Mouse (Mus musculus): ENCODE results near the gene Fbxo4. TPM values are rescaled to one million over a fixed set of nuclear protein-coding genes. Genes with fewer than 3 reads are reported as not detected.
A peak's percentile ranks its signal among the peaks of the same experiment; 100 is the strongest.

The Fbxo4 gene
- polyA plus RNA-seq, 2 experiments, result 2.0 to 2.8 TPM

DNA sequence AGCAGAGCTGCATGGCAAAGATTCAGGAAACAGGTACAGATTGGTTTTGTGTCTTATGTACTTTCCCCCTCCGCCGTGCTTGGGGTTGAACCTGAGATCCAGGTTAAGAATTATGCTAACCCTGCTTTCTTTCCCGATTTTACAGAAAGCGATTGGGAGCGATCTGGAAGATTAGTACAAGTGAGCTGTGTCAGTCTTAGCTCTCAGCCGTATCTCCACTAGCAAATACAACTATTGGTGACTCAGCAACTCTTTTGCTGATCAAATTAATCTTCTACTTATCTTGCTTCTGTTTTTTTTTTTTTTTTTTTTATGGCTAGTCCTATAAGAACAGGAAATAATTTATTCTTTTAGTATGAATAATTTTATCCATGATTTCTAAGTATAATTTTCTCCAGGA, 9.2 kb downstream of the Fbxo4 start:
- no peaks in the 10 kb centered on the region for H3K9me3 ChIP-seq (ENCODE audit: control insufficient read depth, low read length)
- H3K27me3 ChIP-seq (ENCODE audit: control insufficient read depth, insufficient read depth, low read length), result no peaks in the 10 kb centered on the region
- no peak overlapping the region for H3K4me3 ChIP-seq (ENCODE audit: insufficient read depth in 1 of 2, low read depth in 2 of 2, low read length in 2 of 2)
- H3K36me3 ChIP-seq (replicated peaks; ENCODE audit: control insufficient read depth, insufficient read depth, low read depth), result no peaks in the 10 kb centered on the region
- no peak overlapping the region for H3K9ac ChIP-seq (replicated peaks)
- no peak for DNase-seq (ENCODE audit: low read depth in 3 of 3, low spot score in 3 of 3)
- H3K4me2 ChIP-seq (ENCODE audit: low read depth), result no peak overlapping the region
- H3K4me1 ChIP-seq (replicated peaks; ENCODE audit: control insufficient read depth in 2 of 2, insufficient read depth in 2 of 2, low read length in 1 of 2), result no peaks in the 10 kb centered on the region
- no peak overlapping the region for H3K27ac ChIP-seq
- no peak for ATAC-seq (ENCODE audit: insufficient read depth)
- no peak for TF ChIP-seq EP300 (IDR thresholded peaks at IDR 0.05; ENCODE audit: low read depth)
- TF ChIP-seq CTCF (IDR thresholded peaks at IDR 0.05; ENCODE audit: low read depth), result no peak
- WGBS (ENCODE audit: insufficient replicate concordance), result 85% methylated on average over 6 of the region's 6 CpGs

GRCm38 (mm10) chr15:3969743-3970142, 9.6 kb downstream of the Fbxo4 start:
- no peak for ATAC-seq (ENCODE audit: insufficient read depth)
- DNase-seq (ENCODE audit: low read depth in 3 of 3, low spot score in 3 of 3), result no peak
- Histone ChIP-seq H3K9ac (replicated peaks) (no peak overlapping the region), H3K36me3 (replicated peaks; ENCODE audit: control insufficient read depth, insufficient read depth, low read depth) (no peaks in the 10 kb centered on the region), H3K4me3 (ENCODE audit: insufficient read depth in 1 of 2, low read depth in 2 of 2, low read length in 2 of 2) (no peak overlapping the region), H3K27ac (no peak overlapping the region), H3K4me1 (replicated peaks; ENCODE audit: control insufficient read depth in 2 of 2, insufficient read depth in 2 of 2, low read length in 1 of 2) (no peaks in the 10 kb centered on the region), H3K27me3 (ENCODE audit: control insufficient read depth, insufficient read depth, low read length) (no peaks in the 10 kb centered on the region), H3K9me3 (ENCODE audit: control insufficient read depth, low read length) (no peaks in the 10 kb centered on the region), H3K4me2 (ENCODE audit: low read depth) (no peak overlapping the region)
- WGBS (ENCODE audit: insufficient replicate concordance), result 69% methylated on average over 14 of the region's 14 CpGs
- TF ChIP-seq EP300 (IDR thresholded peaks at IDR 0.05; ENCODE audit: low read depth) (no peak), CTCF (IDR thresholded peaks at IDR 0.05; ENCODE audit: low read depth) (no peak)

DNA sequence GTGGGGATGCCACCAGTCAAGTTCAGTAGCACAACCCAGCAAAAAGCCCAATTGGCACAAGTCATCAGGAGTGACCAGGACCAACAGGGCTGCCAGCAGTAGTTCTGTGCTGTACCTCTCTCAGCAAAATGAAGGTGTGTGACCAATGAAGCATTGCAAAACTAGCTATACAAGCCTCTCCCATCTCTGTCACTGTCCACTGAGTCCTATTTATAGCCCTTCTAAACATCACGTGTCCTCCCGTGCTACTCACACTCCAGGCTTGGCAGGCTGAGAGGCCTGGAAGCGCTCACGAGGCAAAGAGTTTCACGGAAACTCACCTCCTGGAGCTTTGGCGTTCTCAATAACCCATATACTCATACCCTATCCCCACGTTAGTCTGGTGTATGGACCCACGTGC, 17.1 kb downstream of the Fbxo4 start:
- no peak overlapping the region for H3K27ac ChIP-seq
- no peaks in the 10 kb centered on the region for H3K9me3 ChIP-seq (ENCODE audit: control insufficient read depth, low read length)
- H3K36me3 ChIP-seq (replicated peaks; ENCODE audit: control insufficient read depth, insufficient read depth, low read depth), result no peaks in the 10 kb centered on the region
- no peaks in the 10 kb centered on the region for H3K27me3 ChIP-seq (ENCODE audit: control insufficient read depth, insufficient read depth, low read length)
- H3K4me2 ChIP-seq (ENCODE audit: low read depth), result no peak overlapping the region
- no peaks in the 10 kb centered on the region for H3K4me1 ChIP-seq (replicated peaks; ENCODE audit: control insufficient read depth in 2 of 2, insufficient read depth in 2 of 2, low read length in 1 of 2)
- no peak overlapping the region for H3K9ac ChIP-seq (replicated peaks)
- no peak for ATAC-seq (ENCODE audit: insufficient read depth)
- DNase-seq (ENCODE audit: low read depth in 3 of 3, low spot score in 3 of 3), result no peak
- no peak for TF ChIP-seq CTCF (IDR thresholded peaks at IDR 0.05; ENCODE audit: low read depth)
- no peak for TF ChIP-seq EP300 (IDR thresholded peaks at IDR 0.05; ENCODE audit: low read depth)
- WGBS (ENCODE audit: insufficient replicate concordance), result 67% methylated on average over 8 of the region's 8 CpGs
- H3K4me3 ChIP-seq (ENCODE audit: insufficient read depth in 1 of 2, low read depth in 2 of 2, low read length in 2 of 2), result no peak overlapping the region

- no peak overlapping the region for H3K4me3 ChIP-seq (ENCODE audit: insufficient read depth in 1 of 2, low read depth in 2 of 2, low read length in 2 of 2)
- H3K36me3 ChIP-seq (replicated peaks; ENCODE audit: control insufficient read depth, insufficient read depth, low read depth), result no peaks in the 10 kb centered on the region
- ATAC-seq (ENCODE audit: insufficient read depth) (no peak), DNase-seq (ENCODE audit: low read depth in 3 of 3, low spot score in 3 of 3) (no peak)
- H3K27me3 ChIP-seq (ENCODE audit: control insufficient read depth, insufficient read depth, low read length), result no peaks in the 10 kb centered on the region
- 67% methylated on average over 1 of the region's 1 CpGs for WGBS (ENCODE audit: insufficient replicate concordance)
- H3K4me2 ChIP-seq (ENCODE audit: low read depth), result no peak overlapping the region
- TF ChIP-seq EP300 (IDR thresholded peaks at IDR 0.05; ENCODE audit: low read depth) (no peak), CTCF (IDR thresholded peaks at IDR 0.05; ENCODE audit: low read depth) (no peak)
- no peaks in the 10 kb centered on the region for H3K9me3 ChIP-seq (ENCODE audit: control insufficient read depth, low read length)
- H3K9ac ChIP-seq (replicated peaks), result no peak overlapping the region
- no peak overlapping the region for H3K27ac ChIP-seq
- no peaks in the 10 kb centered on the region for H3K4me1 ChIP-seq (replicated peaks; ENCODE audit: control insufficient read depth in 2 of 2, insufficient read depth in 2 of 2, low read length in 1 of 2)
Measured at GRCm38 (mm10) chr15:3960094-3960493, 19.3 kb downstream of the Fbxo4 start.

DNA sequence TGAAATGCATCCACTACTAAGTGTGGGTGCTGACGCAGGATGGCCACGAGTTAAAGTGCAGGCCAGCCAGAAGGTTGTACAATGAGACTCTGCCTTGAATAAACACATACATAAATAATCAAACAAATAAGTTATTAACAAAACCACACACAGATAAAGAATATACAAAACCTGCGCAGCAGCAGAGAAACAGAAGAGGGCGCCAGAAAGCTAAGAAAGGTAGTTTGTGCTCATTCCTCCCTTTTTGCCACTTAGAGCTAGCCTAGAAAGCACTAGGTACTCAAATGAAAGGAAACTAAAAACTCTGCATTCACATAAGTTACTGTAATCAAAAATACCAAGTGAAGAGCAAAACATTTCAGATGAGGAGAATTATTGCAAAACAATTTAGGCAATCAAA, 21.4 kb downstream of the Fbxo4 start:
- TF ChIP-seq EP300 (IDR thresholded peaks at IDR 0.05; ENCODE audit: low read depth) (no peak), CTCF (IDR thresholded peaks at IDR 0.05; ENCODE audit: low read depth) (peak; percentile 40)
- ATAC-seq (ENCODE audit: insufficient read depth) (no peak), DNase-seq (ENCODE audit: low read depth in 3 of 3, low spot score in 3 of 3) (no peak)
- Histone ChIP-seq H3K4me1 (replicated peaks; ENCODE audit: control insufficient read depth in 2 of 2, insufficient read depth in 2 of 2, low read length in 1 of 2) (no peaks in the 10 kb centered on the region), H3K9ac (replicated peaks) (no peak overlapping the region), H3K27ac (no peak overlapping the region), H3K4me3 (ENCODE audit: insufficient read depth in 1 of 2, low read depth in 2 of 2, low read length in 2 of 2) (no peak overlapping the region), H3K36me3 (replicated peaks; ENCODE audit: control insufficient read depth, insufficient read depth, low read depth) (no peaks in the 10 kb centered on the region), H3K27me3 (ENCODE audit: control insufficient read depth, insufficient read depth, low read length) (no peaks in the 10 kb centered on the region), H3K4me2 (ENCODE audit: low read depth) (no peak overlapping the region), H3K9me3 (ENCODE audit: control insufficient read depth, low read length) (no peaks in the 10 kb centered on the region)
- 22% methylated on average over 4 of the region's 4 CpGs for WGBS (ENCODE audit: insufficient replicate concordance)

Data from liver, embryonic 14.5 days (tissue).